Comparison of ENCODE assay signal across 12 mouse cellular contexts in the genomic region with DNA sequence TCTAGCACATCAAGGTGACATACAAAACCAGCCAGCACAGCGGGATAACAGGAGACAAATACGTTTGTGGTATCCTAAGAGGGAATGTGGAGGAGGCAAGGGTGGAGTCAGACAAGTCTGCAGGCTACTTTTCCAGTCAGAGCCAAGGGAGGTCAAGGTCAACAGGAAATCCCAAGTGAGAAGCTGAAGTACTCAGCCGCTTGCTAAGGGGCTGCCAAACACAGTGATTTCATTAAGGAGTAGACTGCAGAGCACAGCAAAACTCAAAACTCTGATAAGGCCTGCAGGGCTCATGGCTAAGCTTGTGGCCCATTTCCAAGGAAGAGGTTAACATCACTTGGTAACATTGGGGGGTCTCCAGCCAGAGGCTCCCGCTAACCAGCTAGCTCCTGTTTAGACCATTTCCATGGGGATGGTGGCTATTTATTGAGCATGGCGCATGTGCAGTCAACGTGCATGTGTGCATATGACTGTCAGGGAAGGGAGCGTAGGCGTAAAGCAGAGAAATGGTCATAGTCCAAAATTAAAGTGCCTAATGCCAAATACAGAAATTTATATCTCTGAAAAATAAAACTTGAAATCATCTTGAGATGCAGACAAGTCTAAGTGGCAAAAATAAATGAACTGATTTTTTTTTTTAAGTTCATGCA.
DNase-seq lines count a peak whose midpoint lies in the region; ATAC-seq and TF ChIP-seq lines count a peak whose summit lies in the region.
"Had no signal": no experiment of that assay in that cellular context is flagged by ENCODE, and none has a peak within 500 bp of the region (broad histone marks: within the 10 kb centered on the region; RNA-seq: fewer than 3 reads in every experiment).

No protein-coding gene starts in this region.

- peak overlapping the region; percentile 89 for H3K27ac ChIP-seq in ES-Bruce4 (ENCODE audit: insufficient read depth, low read length)
- H3K27ac ChIP-seq in limb, embryonic 14.5 days (replicated peaks; ENCODE audit: low read depth, low read length): no peak overlapping the region
- H3K27ac ChIP-seq: hindbrain, embryonic 15.5 days had no signal

- TF ChIP-seq CTCF in ES-Bruce4 (IDR thresholded peaks at IDR 0.05; ENCODE audit: low read depth, low read length): no peak

- H3K27me3 ChIP-seq in ES-Bruce4 (ENCODE audit: control insufficient read depth, insufficient read depth, low read length, poor library complexity, severe bottlenecking): no peaks in the 10 kb centered on the region
- no peaks in the 10 kb centered on the region for H3K27me3 ChIP-seq in limb, embryonic 14.5 days (ENCODE audit: control insufficient read depth, insufficient read depth, low read length)
- H3K27me3 ChIP-seq: hindbrain, embryonic 15.5 days had no signal

- no peak overlapping the region for H3K4me3 ChIP-seq in ES-Bruce4 (ENCODE audit: low read depth, low read length)
- H3K4me3 ChIP-seq in limb, embryonic 14.5 days (replicated peaks; ENCODE audit: low read length): no peak overlapping the region
- H3K4me3 ChIP-seq: hindbrain, embryonic 15.5 days had no signal

- no peak for TF ChIP-seq POLR2A in ES-Bruce4 (IDR thresholded peaks at IDR 0.05; ENCODE audit: insufficient read depth, low read length)
- TF ChIP-seq POLR2A in limb, embryonic 14.5 days (IDR thresholded peaks at IDR 0.05; ENCODE audit: borderline replicate concordance, extremely low read depth, insufficient read depth, insufficient read length): no peak

- peaks cover 10% of the 10 kb centered on the region for H3K4me1 ChIP-seq in ES-Bruce4 (ENCODE audit: control insufficient read depth, insufficient read depth, low read length)
- peaks cover 4% of the 10 kb centered on the region; the same call in 1 of the 2 replicates for H3K4me1 ChIP-seq in limb, embryonic 14.5 days (ENCODE audit: control insufficient read depth, insufficient read depth, low read length)
- H3K4me1 ChIP-seq: hindbrain, embryonic 15.5 days had no signal

- ATAC-seq in limb, embryonic 14.5 days (ENCODE audit: low FRiP score, low read depth): no peak
- ATAC-seq in megakaryocyte-erythroid progenitor cell, adult 5-6 weeks (replicated peaks; ENCODE audit: low FRiP score, low TSS enrichment, poor library complexity, severe bottlenecking): no peak
- ATAC-seq: CD4-positive, CD25-positive, alpha-beta regulatory T cell, adult 4 months had no signal

- H3K36me3 ChIP-seq in ES-Bruce4 (ENCODE audit: control insufficient read depth, insufficient read depth, low read length, poor library complexity, severe bottlenecking): no peaks in the 10 kb centered on the region
- no peaks in the 10 kb centered on the region for H3K36me3 ChIP-seq in limb, embryonic 14.5 days (ENCODE audit: control insufficient read depth, insufficient read depth, low read length)
- H3K36me3 ChIP-seq: hindbrain, embryonic 15.5 days had no signal

- no peak overlapping the region for H3K4me2 ChIP-seq in limb, embryonic 14.5 days (replicated peaks; ENCODE audit: low read depth, low read length, severe bottlenecking)
- H3K4me2 ChIP-seq: hindbrain, embryonic 15.5 days had no signal

- DNase-seq in gastrocnemius, adult 18-20 months (ENCODE audit: low spot score): peak; percentile 51
- DNase-seq in gastrocnemius, postnatal 10 days: no peak
- peak; percentile 81 for DNase-seq in heart, adult 8-10 months (ENCODE audit: low spot score)
- peak; percentile 51 for DNase-seq in limb, embryonic 14.5 days (ENCODE audit: low spot score)
- no peak for DNase-seq in cerebellum, adult 11-12 months
- no peak for DNase-seq in spleen, postnatal 14 days (ENCODE audit: low spot score in 2 of 2)
- DNase-seq: cerebellum, adult 2 months; thymus, adult 2 months had no signal

- no peak overlapping the region for H3K9ac ChIP-seq in ES-Bruce4 (ENCODE audit: low read depth, poor library complexity, severe bottlenecking)
- no peak overlapping the region for H3K9ac ChIP-seq in limb, embryonic 14.5 days (ENCODE audit: low read depth, low read length, severe bottlenecking)
- H3K9ac ChIP-seq: hindbrain, embryonic 15.5 days had no signal

- WGBS in limb, embryonic 14.5 days: 68% methylated on average over 8 of the region's 8 CpGs

- H3K9me3 ChIP-seq in ES-Bruce4 (replicated peaks; ENCODE audit: control insufficient read depth, insufficient read depth, low read length, poor library complexity, severe bottlenecking): no peaks in the 10 kb centered on the region
- no peaks in the 10 kb centered on the region for H3K9me3 ChIP-seq in limb, embryonic 14.5 days (ENCODE audit: control insufficient read depth, low read length)
- H3K9me3 ChIP-seq: hindbrain, embryonic 15.5 days had no signal

- peak; percentile 97 for TF ChIP-seq EP300 in ES-Bruce4 (IDR thresholded peaks at IDR 0.05; ENCODE audit: insufficient read depth, low read depth, low read length)

Comparison
In these comparisons a context has a peak if more than half of its experiments do, and no peak if none do; other contexts are left out.
1. DNase-seq: peak in gastrocnemius, adult 18-20 months (single experiment), heart, adult 8-10 months (single experiment) and limb, embryonic 14.5 days (single experiment); none in gastrocnemius, postnatal 10 days (single experiment), cerebellum, adult 11-12 months (single experiment) and spleen, postnatal 14 days (0 of 2).